7 mouse cellular contexts compared by ENCODE assay signal in the genomic region with DNA sequence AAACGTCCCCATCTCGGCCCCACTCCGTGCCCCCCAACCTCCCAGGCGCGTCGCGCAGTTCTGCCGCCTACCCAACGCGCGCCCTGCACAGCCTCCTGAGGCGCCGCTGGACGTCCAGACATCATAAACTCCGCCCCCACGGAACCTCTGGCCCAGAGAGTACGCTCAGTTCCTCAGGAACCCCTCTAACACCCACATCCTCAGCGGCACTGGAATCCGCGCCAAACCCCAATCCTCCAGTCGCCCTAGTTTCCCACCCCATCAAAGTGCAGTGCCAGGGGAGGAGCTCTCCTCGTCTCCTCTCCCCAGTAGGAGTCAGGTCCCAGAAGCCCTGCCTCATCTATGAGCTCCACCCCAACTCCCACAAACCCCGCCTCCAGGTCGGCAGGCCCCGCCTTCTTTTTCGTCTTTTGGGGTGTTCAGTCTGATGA. TPM values are rescaled to one million over a fixed set of nuclear protein-coding genes. Genes with fewer than 3 reads are reported as not detected.
A peak's percentile ranks its signal among the peaks of the same experiment; 100 is the strongest.
DNase-seq lines count a peak whose midpoint lies in the region; ATAC-seq and TF ChIP-seq lines count a peak whose summit lies in the region.

No protein-coding gene starts in this region.

- peak; percentile 56 for ATAC-seq in embryonic facial prominence, embryonic 14.5 days (ENCODE audit: low read depth)
- ATAC-seq in limb, embryonic 12.5 days (ENCODE audit: insufficient number of reproducible peaks, insufficient read depth, low FRiP score, low TSS enrichment, low read depth), result 0 out of 2 replicates have a peak, but pooled peaks have one; percentile 35
- no peak for ATAC-seq in midbrain, embryonic 13.5 days

- peak overlapping the region; percentile 38 for H3K4me3 ChIP-seq in embryonic facial prominence, embryonic 14.5 days (ENCODE audit: low read depth, low read length)
- H3K4me3 ChIP-seq in kidney, adult 2 months (ENCODE audit: insufficient read depth, low read depth, low read length), result peak overlapping the region; percentile 52
- H3K4me3 ChIP-seq in limb, embryonic 12.5 days (replicated peaks), result peak overlapping the region; percentile 41
- H3K4me3 ChIP-seq in midbrain, embryonic 13.5 days (replicated peaks), result peak overlapping the region; percentile 80

- WGBS in embryonic facial prominence, embryonic 14.5 days, result 2% methylated on average over 23 of the region's 26 CpGs
- WGBS in kidney, adult 2 months, result 3% methylated on average over 26 of the region's 26 CpGs
- 2% methylated on average over 26 of the region's 26 CpGs for WGBS in limb, embryonic 12.5 days
- whole genome bisulfite sequencing in midbrain, embryonic 13.5 days, result 2% methylated on average over 26 of the region's 26 CpGs

- no peaks in the 10 kb centered on the region for H3K36me3 ChIP-seq in embryonic facial prominence, embryonic 14.5 days (ENCODE audit: control insufficient read depth, insufficient read depth, low read length)
- H3K36me3 ChIP-seq in kidney, adult 2 months (ENCODE audit: control insufficient read depth, insufficient read depth, low read length), result no peaks in the 10 kb centered on the region
- no peaks in the 10 kb centered on the region for H3K36me3 ChIP-seq in limb, embryonic 12.5 days
- no peaks in the 10 kb centered on the region for H3K36me3 ChIP-seq in midbrain, embryonic 13.5 days

- H3K9ac ChIP-seq in embryonic facial prominence, embryonic 14.5 days (ENCODE audit: low read depth, low read length), result peak overlapping the region; percentile 54
- H3K9ac ChIP-seq in limb, embryonic 12.5 days (replicated peaks), result peak overlapping the region; percentile 48; the same call in 1 of the 2 replicates
- H3K9ac ChIP-seq in midbrain, embryonic 13.5 days (replicated peaks), result peak overlapping the region; percentile 83

- peak overlapping the region; percentile 73 for H3K4me2 ChIP-seq in embryonic facial prominence, embryonic 14.5 days (ENCODE audit: low read depth, low read length)
- H3K4me2 ChIP-seq in limb, embryonic 12.5 days, result peak overlapping the region; percentile 73
- H3K4me2 ChIP-seq in midbrain, embryonic 13.5 days (replicated peaks), result peak overlapping the region; percentile 91

- peaks cover 34% of the 10 kb centered on the region for H3K4me1 ChIP-seq in embryonic facial prominence, embryonic 14.5 days (ENCODE audit: control insufficient read depth, insufficient read depth, low read length)
- H3K4me1 ChIP-seq in kidney, adult 2 months (ENCODE audit: control insufficient read depth, insufficient read depth, low read length), result peaks cover 9% of the 10 kb centered on the region; the same call in 1 of the 2 replicates
- peaks cover 48% of the 10 kb centered on the region for H3K4me1 ChIP-seq in limb, embryonic 12.5 days (replicated peaks)
- H3K4me1 ChIP-seq in midbrain, embryonic 13.5 days (replicated peaks), result peaks cover 50% of the 10 kb centered on the region

- peaks cover 33% of the 10 kb centered on the region for H3K27me3 ChIP-seq in embryonic facial prominence, embryonic 14.5 days (replicated peaks; ENCODE audit: control insufficient read depth, insufficient read depth, low read length)
- no peaks in the 10 kb centered on the region for H3K27me3 ChIP-seq in kidney, adult 2 months (replicated peaks; ENCODE audit: control insufficient read depth, insufficient read depth, low read length)
- peaks cover 75% of the 10 kb centered on the region for H3K27me3 ChIP-seq in limb, embryonic 12.5 days
- H3K27me3 ChIP-seq in midbrain, embryonic 13.5 days, result peaks cover 34% of the 10 kb centered on the region

- peak; percentile 76 to 86 for DNase-seq in adrenal gland, postnatal 36 days
- DNase-seq in embryonic facial prominence, embryonic 14.5 days (ENCODE audit: low spot score), result peak; percentile 83
- DNase-seq in heart, adult 8-10 months (ENCODE audit: low spot score), result peak; percentile 83
- peak; percentile 92 for DNase-seq in kidney, adult 2 months
- DNase-seq in spleen, adult 12 weeks (ENCODE audit: low spot score), result peak; percentile 42

- no peak overlapping the region for H3K27ac ChIP-seq in embryonic facial prominence, embryonic 14.5 days (replicated peaks; ENCODE audit: low read depth, low read length)
- peak overlapping the region; percentile 49 for H3K27ac ChIP-seq in kidney, adult 2 months (ENCODE audit: insufficient read depth, low read depth, low read length)
- no peak overlapping the region for H3K27ac ChIP-seq in limb, embryonic 12.5 days
- H3K27ac ChIP-seq in midbrain, embryonic 13.5 days, result no peak overlapping the region

- TF ChIP-seq POLR2A in kidney, adult 2 months (IDR thresholded peaks at IDR 0.05; ENCODE audit: low read depth, low read length), result no peak

- no peaks in the 10 kb centered on the region for H3K9me3 ChIP-seq in embryonic facial prominence, embryonic 14.5 days (ENCODE audit: control insufficient read depth, low read length)
- H3K9me3 ChIP-seq in limb, embryonic 12.5 days, result no peaks in the 10 kb centered on the region
- no peaks in the 10 kb centered on the region for H3K9me3 ChIP-seq in midbrain, embryonic 13.5 days

- no peak for TF ChIP-seq CTCF in kidney, adult 2 months (conservative IDR thresholded peaks at IDR 0.05; ENCODE audit: insufficient read depth, insufficient read length, low read depth, low read length)

RNA-seq across cellular contexts. Expression of gene Prrt1, which starts 2.9 kb away (rescaled TPM):
- total RNA-seq in adrenal gland, postnatal 36 days (2021), result 10 to 100 TPM in 1 of 2 experiments, 1 to 10 TPM in 1; 5.0 to 14.3 TPM
- polyA plus RNA-seq in embryonic facial prominence, embryonic 14.5 days (2014; fragmentation: Nextera tagmentation; extraction: Ambion mirVana), result 0.64 and 0.92 TPM in 2 replicates
- total RNA-seq in heart, adult 8-10 months (2022), result 1 to 10 TPM in 3 of 4 experiments, under 1 TPM in 1; 0.92 to 1.4 (median 1.1) TPM
- 2.7 and 3.2 TPM in 2 replicates for polyA plus RNA-seq in kidney, adult 2 months (2012; rRNA removed)
- polyA plus RNA-seq in limb, embryonic 12.5 days (2016; fragmentation: Nextera tagmentation; extraction: Ambion mirVana), result 0.20 and 0.28 TPM in 2 replicates
- polyA plus RNA-seq in midbrain, embryonic 13.5 days (2015; fragmentation: Nextera tagmentation; extraction: Ambion mirVana), result 7.4 and 7.5 TPM in 2 replicates

RNA-seq across cellular contexts. Expression of gene Ppt2, which starts 4.0 kb away (rescaled TPM):
- total RNA-seq in adrenal gland, postnatal 36 days (2021), result 10 to 100 TPM; 57.8 to 70.0 TPM
- 23.6 and 26.4 TPM in 2 replicates for polyA plus RNA-seq in embryonic facial prominence, embryonic 14.5 days (2014; fragmentation: Nextera tagmentation; extraction: Ambion mirVana)
- 10 to 100 TPM; 48.1 to 68.8 (median 59.5) TPM for total RNA-seq in heart, adult 8-10 months (2022)
- 118 and 123 TPM in 2 replicates for polyA plus RNA-seq in kidney, adult 2 months (2012; rRNA removed)
- 15.9 and 17.6 TPM in 2 replicates for polyA plus RNA-seq in limb, embryonic 12.5 days (2016; fragmentation: Nextera tagmentation; extraction: Ambion mirVana)
- 22.3 and 23.3 TPM in 2 replicates for polyA plus RNA-seq in midbrain, embryonic 13.5 days (2015; fragmentation: Nextera tagmentation; extraction: Ambion mirVana)

RNA-seq across cellular contexts. Expression of gene Fkbpl, which starts 12.3 kb away (rescaled TPM):
- total RNA-seq in adrenal gland, postnatal 36 days (2021), result 10 to 100 TPM; 12.7 to 15.8 TPM
- polyA plus RNA-seq in embryonic facial prominence, embryonic 14.5 days (2014; fragmentation: Nextera tagmentation; extraction: Ambion mirVana), result 10.0 and 11.8 TPM in 2 replicates
- total RNA-seq in heart, adult 8-10 months (2022), result 1 to 10 TPM; 6.9 to 9.7 (median 8.6) TPM
- polyA plus RNA-seq in kidney, adult 2 months (2012; rRNA removed), result 5.5 and 5.8 TPM in 2 replicates
- polyA plus RNA-seq in limb, embryonic 12.5 days (2016; fragmentation: Nextera tagmentation; extraction: Ambion mirVana), result 14.0 and 19.5 TPM in 2 replicates
- 17.0 and 18.9 TPM in 2 replicates for polyA plus RNA-seq in midbrain, embryonic 13.5 days (2015; fragmentation: Nextera tagmentation; extraction: Ambion mirVana)

RNA-seq across cellular contexts. Expression of gene Atf6b, which starts 14.7 kb away (rescaled TPM):
- 10 to 100 TPM; 45.7 to 58.8 TPM for total RNA-seq in adrenal gland, postnatal 36 days (2021)
- polyA plus RNA-seq in embryonic facial prominence, embryonic 14.5 days (2014; fragmentation: Nextera tagmentation; extraction: Ambion mirVana), result 60.8 and 68.5 TPM in 2 replicates
- total RNA-seq in heart, adult 8-10 months (2022), result 10 to 100 TPM; 14.4 to 19.9 (median 16.0) TPM
- polyA plus RNA-seq in kidney, adult 2 months (2012; rRNA removed), result 52.5 and 65.5 TPM in 2 replicates
- 94.8 and 103 TPM in 2 replicates for polyA plus RNA-seq in limb, embryonic 12.5 days (2016; fragmentation: Nextera tagmentation; extraction: Ambion mirVana)
- polyA plus RNA-seq in midbrain, embryonic 13.5 days (2015; fragmentation: Nextera tagmentation; extraction: Ambion mirVana), result 118 and 122 TPM in 2 replicates

RNA-seq across cellular contexts. Expression of gene Egfl8, which starts 16.5 kb away (rescaled TPM):
- total RNA-seq in adrenal gland, postnatal 36 days (2021), result 1 to 10 TPM; 2.9 to 4.6 TPM
- polyA plus RNA-seq in embryonic facial prominence, embryonic 14.5 days (2014; fragmentation: Nextera tagmentation; extraction: Ambion mirVana), result 12.3 and 14.0 TPM in 2 replicates
- total RNA-seq in heart, adult 8-10 months (2022), result 1 to 10 TPM in 3 of 4 experiments, under 1 TPM in 1; 0.94 to 1.3 (median 1.0) TPM
- 5.1 and 5.3 TPM in 2 replicates for polyA plus RNA-seq in kidney, adult 2 months (2012; rRNA removed)
- polyA plus RNA-seq in limb, embryonic 12.5 days (2016; fragmentation: Nextera tagmentation; extraction: Ambion mirVana), result 3.0 and 3.4 TPM in 2 replicates
- 6.8 and 8.6 TPM in 2 replicates for polyA plus RNA-seq in midbrain, embryonic 13.5 days (2015; fragmentation: Nextera tagmentation; extraction: Ambion mirVana)

Comparison
In these comparisons a context has a peak if more than half of its experiments do, and no peak if none do; other contexts are left out.
1. DNase-seq: peak in every context shown above with its lines; median percentile 92 in kidney, adult 2 months; 83 in embryonic facial prominence, embryonic 14.5 days; 83 in heart, adult 8-10 months; 81 in adrenal gland, postnatal 36 days; 42 in spleen, adult 12 weeks.